Mouse (Mus musculus) erythroblast, embryonic 14.5 days (primary cell): Measurements from ENCODE around the gene 6030445D17Rik.

Experiments
- GATA1 ChIP-seq: IDR thresholded peaks from 2 replicates; pipeline ENCODE4 v1.6.1; 2012; ENCODE audit warnings: low read length, inconsistent platforms, mixed read lengths
- TAL1 ChIP-seq: IDR thresholded peaks from 3 replicates; pipeline ENCODE4 v1.6.1; 2012; ENCODE audit warnings: low read length, inconsistent platforms, mixed read lengths

DNA sequence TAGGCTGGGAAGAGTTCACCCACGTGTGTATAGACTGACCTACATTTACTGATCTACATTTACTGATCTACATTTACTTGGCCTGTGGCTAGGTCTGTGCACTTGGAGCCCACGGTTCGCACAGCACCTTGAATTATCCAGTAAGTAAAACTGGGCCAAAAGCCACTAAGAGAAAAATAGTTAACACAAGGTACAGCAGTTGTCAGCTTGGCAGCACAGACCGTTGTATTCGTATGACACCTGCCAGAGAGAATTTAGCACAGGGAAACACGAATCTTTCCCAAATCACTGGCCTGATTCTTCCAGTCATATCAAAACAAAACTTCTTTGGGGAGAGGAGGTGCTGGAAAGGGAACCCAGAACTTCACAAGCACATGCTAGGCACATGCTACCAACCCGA is 3.8 kb upstream of the 6030445D17Rik start:
- TF ChIP-seq GATA1 (no peak), TAL1 (no peak)
